Mouse (Mus musculus) liver (tissue): ENCODE measurements around the gene Smurf1.

Experiments
- DNase-seq: peaks from one replicate; pipeline ENCODE4 v3.0.0-alpha.2; 2020; ENCODE audit warnings: mixed read lengths

The Smurf1 gene

DNA sequence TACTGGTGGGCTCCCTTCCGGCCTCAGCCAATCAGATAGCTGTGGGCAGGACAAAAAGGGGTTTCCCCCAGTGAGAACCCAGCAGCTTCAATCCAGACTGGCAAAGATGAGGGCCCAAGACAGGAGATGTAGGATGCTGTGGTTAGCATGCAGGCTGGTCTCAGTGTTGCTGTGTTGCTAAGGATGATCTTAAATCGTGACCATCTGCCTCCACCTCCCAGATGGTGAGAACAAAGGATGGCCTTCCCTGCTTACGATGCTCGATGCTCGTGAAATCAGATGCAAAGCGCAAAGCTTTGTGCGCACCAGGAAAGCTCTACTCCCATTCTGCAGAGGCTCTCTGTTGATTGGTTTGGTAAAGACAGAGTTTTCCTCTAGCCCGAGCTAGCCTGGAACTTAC is 104.7 kb downstream of the Smurf1 start:
- no peak for DNase-seq

DNA sequence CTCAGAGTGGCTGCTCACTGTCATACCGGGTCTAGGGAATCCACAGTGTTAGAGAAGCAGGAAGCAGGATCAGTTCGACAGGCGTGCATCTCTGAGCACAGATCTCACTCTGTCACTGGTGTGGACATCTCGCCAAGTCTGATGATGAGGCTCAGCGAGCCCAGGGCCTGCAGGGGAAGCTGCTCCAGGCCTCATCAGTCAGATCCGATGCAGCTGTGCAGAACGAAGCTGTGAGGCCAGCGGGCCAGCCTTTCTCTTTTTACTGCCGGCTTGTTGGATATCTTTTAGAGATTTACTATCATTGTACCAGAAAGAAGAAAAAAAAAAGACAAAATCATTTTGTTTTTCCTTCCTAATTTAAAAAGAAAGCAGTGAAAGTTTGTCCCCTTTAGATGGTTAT is 106.4 kb downstream of the Smurf1 start:
- no peak for DNase-seq

DNA sequence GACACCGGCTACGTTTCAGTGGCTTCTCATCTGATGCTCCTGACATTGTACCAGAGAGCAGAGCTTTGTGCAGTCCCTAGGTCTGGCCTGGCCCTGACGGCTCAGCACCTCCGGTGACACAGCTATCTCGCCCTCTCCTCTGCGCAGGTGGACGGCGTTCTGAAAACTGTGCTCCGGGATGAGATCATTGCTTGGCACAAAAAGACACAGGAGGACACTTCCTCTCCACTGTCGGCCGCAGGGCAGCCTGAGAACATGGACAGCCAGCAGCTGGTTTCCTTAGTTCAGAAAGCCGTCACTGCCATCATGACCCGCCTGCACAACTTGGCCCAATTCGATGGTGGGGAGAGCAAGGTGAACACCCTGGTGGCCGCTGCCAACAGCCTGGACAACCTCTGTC is 107.1 kb downstream of the Smurf1 start:
- DNase-seq, result no peak

DNA sequence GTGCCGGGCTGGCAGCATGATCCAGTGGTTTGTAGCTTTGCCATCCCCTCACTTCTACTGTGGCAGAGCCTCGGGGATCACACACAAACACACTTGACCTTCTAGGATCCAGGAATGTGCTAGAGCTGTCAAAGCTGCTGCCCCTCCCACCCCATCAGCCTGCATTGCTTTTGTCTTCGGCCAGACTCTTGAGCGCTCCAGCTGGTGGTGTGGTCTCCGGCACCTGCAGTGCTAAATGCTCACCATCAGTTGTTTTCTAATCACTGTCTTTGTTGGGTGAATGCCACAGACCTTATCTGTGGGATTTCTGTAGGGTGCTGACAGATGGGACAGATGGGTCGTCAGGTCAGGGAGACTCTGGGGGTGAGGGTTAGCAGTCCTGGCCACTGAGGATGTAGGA is 109.7 kb downstream of the Smurf1 start:
- DNase-seq, result no peak

DNA sequence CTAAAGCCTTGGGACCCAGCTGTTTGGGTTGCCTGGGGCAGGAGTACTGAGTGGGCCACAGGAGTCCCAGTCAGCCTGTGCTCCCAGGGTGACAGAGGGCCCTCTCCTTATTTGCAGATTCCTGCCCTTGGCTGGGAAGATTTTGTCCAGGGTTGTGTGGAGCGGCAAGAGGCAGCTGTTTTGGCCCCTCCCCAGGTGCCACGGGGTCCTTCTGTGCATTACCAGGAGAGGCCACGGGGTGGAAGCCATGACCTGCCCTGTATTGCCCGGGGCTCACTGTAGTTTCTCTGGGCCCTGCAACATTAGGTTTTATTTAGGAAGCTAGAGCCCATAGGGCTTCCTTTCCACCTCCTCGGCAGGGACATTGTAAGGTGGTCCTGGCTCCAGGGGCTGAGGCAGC is 111.7 kb downstream of the Smurf1 start:
- DNase-seq, result no peak

DNA sequence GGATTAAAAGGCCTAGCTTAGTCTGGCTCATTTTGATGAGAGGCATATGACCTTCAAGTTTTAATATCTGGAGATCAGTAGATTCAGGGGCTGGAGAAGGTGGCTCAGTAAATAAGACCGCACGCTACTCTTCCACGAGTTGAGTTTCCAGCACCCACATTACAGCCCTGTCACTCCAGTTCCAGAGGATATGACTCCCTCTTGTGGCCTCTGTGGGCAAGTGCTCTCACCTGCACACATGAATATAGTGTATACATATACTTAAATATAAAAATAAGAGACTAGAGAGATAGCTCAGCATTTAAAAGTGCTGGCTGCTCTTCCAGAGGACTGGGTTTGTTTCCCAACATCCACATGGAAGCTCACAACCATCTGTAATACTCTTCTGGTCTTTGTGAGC is 113.8 kb downstream of the Smurf1 start:
- DNase-seq, result no peak

DNA sequence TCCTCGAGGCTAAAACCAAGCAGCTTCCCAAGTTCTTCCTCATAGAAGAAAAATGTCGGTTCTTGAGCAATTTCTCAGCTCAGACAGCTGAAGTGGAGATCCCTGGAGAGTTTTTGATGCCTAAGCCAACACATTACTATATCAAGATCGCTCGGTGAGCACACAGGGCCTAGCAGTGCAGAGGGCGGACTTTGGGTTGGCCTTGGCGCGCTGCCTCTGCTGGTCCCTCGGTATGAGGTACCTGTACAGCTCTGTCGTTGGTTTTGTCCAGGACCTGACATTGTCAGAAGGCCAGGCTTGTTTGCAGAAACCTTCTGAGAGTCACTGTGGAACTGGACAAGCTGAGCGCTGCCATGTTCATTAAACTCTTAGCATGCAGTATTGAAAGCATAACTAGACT is 115.7 kb downstream of the Smurf1 start:
- DNase-seq, result no peak

DNA sequence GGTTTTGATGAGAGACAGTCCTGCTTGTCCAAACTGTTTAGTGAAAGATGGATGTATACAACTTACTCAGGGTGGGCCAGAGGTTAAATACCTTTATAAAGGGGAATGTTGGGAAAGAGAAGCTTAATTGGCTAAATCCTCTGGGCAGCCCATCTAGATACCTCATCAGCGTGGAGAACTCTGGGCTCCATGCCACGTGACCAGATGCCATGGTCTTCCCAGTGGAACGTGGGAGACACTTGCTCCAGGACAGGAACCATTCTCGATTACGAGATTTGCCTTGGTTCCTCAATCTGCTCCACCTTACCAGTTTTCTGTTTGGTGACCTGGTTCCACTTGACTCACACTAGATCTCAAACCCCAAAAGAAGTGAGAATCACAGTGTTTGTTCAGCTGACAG is 116.9 kb downstream of the Smurf1 start:
- DNase-seq, result no peak

DNA sequence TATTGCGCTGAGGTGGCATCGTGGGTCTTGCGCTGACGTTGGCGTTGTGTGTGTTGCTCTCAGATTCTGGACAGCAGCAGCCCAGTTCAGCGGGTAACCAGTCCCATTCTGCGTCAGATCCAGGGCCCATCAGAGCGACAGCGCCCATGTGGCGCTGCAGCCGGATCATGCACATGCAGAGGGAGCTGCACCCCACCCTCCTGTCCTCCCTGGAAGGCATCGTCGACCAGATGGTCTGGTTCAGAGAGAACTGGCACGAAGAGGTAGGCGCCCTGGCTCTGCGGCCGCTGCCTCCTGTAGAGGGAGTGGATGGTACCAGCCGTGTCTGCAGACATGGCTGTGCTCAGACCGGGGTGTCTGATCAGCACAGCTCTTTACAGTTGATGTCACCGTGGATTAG is 120.3 kb downstream of the Smurf1 start:
- DNase-seq, result no peak

DNA sequence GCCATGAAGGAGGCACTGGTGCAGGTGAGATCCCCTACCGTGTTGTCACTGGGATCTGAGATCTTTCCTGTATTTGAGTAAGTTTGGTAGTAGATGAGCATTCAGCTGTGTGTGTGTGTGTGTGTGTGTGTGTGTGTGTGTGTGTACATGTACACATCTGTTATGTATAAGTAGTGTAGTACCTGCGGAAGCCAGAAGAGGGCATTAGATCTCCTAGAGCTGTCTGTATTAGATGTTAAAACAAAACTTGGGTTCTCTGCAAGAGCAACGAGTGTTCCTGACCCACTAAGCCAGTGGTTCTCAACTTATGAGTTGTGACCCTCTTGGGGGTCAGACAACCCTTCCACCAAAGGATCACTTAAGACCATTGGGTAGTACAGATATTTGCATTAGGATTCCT is 129.5 kb downstream of the Smurf1 start:
- DNase-seq, result no peak

DNA sequence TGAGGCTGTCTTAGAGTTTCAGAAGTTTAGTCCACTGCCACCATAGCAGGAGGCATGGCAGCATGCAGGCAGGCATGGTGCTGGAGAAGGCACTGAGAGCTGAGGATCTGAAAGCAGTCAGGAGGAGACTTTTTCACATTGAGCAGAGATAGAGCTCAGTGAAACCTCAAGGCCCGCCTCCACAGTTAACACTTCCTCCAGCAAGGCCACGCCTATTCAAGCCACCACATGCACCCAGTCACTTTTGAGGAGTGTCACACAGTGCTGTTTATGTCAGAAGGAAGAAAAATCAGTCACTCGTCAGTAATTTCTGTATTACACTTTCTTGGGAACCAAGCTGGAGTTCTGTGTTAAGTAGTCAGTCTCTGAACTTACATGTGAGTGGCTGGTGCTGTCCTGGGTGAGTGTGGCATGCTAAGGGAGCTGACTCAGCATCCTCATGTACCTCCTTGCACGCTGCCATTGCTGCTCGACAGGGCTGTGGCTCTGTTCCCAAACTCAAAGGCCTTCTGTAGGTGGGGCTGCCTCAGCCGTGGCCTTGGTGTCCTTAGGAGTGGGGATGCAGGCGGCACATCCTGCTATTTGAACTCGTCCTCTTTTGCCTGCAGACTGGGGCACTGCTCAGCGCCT is 133.7 kb downstream of the Smurf1 start:
- DNase-seq, result no peak

DNA sequence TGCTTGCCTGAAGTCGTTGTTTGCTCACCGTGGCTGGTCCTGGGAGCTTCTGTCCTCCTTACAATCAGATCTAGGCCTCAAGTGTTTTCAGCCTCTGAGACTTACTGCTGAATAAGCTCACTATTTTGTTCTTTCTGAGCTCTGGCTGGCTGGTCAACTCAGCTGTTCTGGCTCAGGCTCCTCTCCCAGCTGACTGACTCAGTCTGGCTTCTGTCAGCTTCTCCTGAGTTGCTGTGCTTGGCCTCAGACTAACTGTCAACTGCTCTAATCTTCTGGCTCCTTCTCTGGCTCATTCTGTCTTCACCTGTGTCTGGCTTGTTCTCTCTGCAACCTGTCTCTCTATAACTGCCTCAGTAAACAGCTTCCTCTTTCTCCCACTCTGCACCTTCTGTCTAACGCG is 136.0 kb downstream of the Smurf1 start:
- no peak for DNase-seq

DNA sequence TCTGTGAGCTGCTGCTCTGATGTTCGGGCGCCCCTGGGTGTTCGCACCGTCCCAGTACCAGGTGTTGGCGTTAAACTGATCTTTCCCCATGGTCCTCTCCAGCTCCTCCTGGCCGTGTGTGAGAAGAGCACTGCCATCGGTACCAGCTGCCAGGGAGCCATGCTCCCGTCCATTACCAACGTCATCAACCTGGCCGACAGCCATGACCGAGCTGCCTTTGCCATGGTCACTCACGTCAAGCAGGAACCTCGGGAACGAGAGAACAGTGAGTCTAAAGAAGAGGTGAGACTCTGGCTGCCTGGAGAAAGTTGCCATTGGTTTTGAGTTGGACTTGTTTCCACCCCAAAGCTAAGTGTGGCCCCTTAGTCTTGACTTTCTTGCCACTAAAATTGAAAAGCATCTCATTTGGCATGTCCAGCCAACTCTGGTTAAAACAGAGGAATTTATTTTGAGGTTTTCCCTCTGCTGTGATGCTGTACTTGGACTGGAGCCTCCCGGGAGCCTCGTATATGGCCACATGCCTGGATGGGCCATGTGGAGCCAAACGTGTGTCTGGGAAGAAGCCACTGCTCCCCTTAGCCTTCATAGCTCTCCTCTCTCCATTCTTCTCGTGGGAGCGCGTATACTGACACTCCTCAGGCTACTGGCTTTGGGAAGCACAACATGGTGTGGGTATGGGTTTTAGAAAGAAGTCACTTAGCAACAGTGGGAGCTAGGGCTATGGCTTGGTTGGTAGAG is 137.1 kb downstream of the Smurf1 start:
- no peak for DNase-seq
